Mouse (Mus musculus): ENCODE results near the gene Sfxn3.

GRCm38 (mm10) chr19:45013581-45014225 lies 33.6 kb upstream of the Sfxn3 start:
- TF ChIP-seq GATA1 (IDR thresholded peaks at IDR 0.05; ENCODE audit: low read length): no peak
- no peak for TF ChIP-seq TAL1 (IDR thresholded peaks at IDR 0.05; ENCODE audit: low read length)
